Mouse (Mus musculus) G1E (cell line): ENCODE measurements at regions not wholly inside any gene's neighbourhood (a gene's known extent, or its start where the extent isn't known, plus 50 kb on each side); places are given as distances from the start of the nearest gene placed in this dataset.

Source experiments
- CTCF ChIP-seq: IDR thresholded peaks from 2 replicates; pipeline ENCODE4 v1.5.1; 2012; ENCODE audit warnings: low read depth, low read length, inconsistent platforms, mixed read lengths
- TAL1 ChIP-seq: conservative IDR thresholded peaks from 2 replicates; pipeline ENCODE4 v1.6.1; 2012; ENCODE audit warnings: low read depth, low read length, inconsistent platforms, mixed read lengths

- TF ChIP-seq TAL1 (no peak), CTCF (no peak)
These were observed 248.6 kb downstream of the Pax1 start for GRCm38 (mm10) chr2:147610343-147610742.
